Mouse (Mus musculus): Measurements from ENCODE around the gene Aatf.

The Aatf gene

DNA sequence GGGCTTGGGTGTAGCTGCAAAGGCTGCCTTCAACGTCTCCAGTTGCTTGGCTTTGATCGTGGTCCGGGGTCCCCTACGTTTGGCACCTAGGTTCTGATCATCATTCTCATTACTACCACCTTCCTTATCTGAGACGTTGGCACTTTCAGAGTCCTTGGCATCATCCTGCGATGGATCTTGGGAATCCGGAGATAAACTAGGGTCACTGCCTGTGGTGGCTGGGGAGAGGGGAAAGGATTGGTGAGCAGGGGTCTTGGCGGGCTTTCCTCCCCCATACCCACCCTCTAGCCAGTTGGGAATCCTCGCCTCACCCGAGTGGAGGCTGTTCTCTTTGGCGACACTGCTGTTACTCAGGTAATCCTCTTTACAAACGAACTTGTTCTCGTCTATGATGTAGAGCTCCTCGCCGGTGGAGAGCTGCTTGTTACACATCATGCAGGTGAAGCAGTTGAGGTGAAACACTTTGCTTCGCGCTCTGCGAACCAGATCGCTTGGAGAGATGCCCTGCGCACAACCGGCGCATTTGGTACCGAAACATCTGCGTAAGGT lies 8.5 kb upstream of the Aatf start:
- no peak for DNase-seq

DNA sequence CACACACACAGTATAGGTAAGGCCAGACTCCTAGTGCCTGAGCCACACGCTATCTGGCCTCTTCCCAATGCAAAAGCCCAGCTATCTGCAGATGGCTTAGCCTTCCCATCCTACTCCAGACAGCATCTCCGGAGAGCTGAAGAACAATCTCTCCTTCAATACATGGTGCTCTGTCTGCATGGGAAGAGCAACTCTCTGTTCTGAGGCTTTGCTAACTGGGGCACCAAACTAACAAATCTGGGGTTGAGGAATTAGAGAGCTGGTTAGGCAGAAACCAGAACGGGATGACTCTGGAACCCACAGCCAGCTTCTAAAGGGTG lies 7.7 kb upstream of the Aatf start:
- no peak for DNase-seq

- DNase-seq, result no peak
Measured at GRCm38 (mm10) chr11:84520269-84521070, 7.1 kb upstream of the Aatf start.

DNA sequence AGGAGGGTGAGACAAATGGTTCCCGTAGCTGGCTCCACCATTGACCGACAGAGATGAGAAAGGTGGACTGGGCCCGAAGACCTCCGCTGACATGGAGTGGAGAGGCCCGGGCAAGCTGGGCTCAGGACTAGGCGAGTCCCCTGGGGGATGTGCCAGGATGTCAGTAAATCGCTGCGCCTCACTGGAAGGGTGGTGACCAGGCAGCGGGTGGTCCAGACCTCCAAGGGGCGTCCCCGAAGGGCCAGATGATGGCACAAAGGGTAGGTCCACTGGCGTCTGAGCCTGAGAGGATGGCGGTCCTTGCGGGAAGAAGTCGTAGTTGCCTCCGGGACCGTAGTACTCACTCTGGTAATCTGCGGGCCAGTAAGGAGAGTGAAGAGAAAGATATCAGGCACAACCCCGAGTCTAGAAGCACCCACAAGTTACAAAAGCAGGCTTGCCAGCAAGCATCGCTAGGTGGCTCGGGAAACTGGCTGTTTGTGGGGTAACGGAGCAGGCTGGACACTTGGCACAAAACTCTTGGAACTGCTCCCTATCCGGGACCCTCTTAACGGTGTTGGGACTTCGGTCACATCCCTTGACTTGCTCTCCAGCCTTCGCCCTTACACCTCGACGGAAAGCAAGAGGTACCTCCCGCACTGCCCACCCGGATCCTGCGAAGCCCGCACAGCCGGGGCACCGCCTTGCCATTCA lies 6.4 kb upstream of the Aatf start:
- no peak for DNase-seq

DNA sequence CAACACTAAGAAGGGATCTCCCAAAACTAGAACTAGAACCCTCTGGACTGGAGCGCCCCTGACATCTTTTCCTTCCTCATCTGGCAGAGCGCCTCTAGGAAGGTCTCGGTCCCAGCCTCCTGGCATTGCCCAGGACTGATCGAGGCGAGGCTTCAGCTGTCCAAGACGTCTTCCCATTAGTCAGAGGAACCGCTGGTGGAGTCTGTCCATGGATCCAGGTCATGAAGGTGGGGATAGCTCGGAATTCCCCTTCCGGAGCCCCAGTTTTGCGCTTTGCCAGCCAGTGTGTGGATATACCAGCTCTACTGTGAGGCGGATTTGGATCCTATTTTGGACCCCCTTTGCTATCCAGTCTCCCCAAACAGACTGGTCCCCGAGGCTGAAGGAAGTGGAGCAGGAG lies 5.7 kb upstream of the Aatf start:
- DNase-seq, result no peak

DNA sequence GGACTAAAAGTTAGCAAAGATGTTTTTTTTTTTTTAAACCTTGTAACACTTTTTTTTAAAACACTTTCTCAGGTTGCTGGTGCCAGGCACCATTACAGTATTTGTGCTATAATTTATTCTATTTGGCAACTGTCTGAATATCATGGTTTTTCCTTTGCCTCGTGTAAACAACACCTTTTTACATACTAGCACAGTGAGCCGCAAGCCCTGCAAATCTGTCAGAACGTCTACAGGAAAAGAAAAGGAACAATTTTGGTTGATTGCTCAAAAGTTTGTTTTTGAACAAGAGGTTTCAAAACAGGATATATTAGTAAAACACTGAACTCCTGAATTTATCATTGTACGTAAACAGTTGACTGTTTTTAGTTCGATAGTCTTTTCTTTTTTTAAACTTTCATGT lies 4.9 kb upstream of the Aatf start:
- no peak for DNase-seq

GRCm38 (mm10) chr11:84517431-84517830 lies 4.1 kb upstream of the Aatf start:
- no peak for DNase-seq

- no peak for DNase-seq
Measured at GRCm38 (mm10) chr11:84516501-84517240, 3.3 kb upstream of the Aatf start.

DNA sequence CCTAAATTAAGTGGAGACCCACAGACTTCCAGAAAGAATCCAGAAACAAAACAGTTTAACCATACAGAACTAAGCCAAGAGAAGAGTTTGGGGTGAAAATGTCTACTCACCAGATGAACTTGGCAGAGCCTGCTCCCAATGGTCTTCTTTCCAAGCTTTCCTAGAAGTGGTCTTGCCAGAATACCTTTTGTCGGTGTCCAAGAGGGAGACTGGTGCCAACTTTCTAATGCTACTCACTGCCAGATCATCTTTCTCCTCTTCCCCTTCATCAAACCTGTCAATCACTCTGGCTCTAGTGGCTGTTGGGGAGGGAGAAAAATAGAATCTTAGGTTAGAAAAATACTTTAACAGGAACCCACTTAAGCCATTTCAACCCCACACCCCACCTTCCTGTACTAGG lies 1.3 kb downstream of the Aatf start:
- no peak for DNase-seq

- no peak for DNase-seq
Measured at GRCm38 (mm10) chr11:84504296-84504695, 9.0 kb downstream of the Aatf start.

DNA sequence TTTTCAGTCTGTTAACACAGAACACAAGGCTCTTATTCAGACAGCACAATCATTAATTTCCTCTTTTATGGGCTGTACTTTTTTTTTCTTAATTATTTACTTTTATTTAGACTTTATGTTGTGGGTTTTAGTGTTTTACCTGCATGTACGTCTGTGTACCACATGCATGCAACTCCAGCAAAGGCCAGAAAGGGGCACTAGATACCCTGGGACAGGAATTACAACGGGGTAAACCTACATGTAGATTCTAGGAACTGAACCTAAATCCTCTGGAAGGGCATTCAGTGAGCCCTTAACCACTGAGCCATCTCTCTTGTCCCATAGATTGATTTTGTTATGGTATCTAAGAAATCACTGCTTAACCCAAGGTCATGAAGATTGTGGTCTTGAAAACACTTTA lies 15.4 kb downstream of the Aatf start:
- no peak for DNase-seq

DNA sequence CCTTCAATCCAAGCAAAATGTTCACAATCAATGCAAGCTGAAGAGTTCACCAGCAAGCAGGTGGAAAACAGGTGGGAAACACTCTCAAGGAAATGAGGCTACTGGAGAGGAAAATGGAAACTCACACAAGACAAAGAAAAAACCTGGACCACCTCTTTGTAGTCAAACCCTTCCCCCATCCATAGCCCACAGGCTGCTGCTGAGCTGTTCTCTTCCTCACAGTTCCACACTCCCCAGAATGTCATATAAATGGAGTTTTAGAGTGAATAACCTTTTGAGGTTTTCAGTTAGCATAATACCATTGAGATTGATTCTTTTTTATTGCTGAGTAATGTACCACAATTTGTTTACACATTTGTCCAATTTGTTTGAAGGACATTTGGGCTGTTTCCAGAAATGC lies 16.4 kb downstream of the Aatf start:
- DNase-seq, result no peak

DNA sequence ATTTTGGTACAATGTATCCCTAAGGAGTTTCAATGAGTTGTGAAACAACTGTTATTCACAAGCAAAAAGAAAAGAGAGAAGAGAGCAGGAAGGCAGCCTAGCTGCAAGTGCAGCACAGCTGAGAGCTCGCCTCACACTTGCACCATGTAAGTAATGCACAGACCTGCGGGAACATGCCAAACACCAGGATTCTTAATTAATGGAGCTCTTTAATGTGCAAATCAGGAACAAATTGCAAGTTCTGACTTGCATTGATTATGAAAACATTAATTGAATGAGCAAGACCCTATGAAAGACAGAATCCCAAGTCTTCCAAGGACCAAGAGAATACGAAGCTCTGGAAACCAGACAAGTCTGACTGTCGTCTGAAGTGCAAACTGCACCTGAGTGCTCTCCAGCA lies 17.5 kb downstream of the Aatf start:
- no peak for DNase-seq

- DNase-seq, result no peak
Measured at GRCm38 (mm10) chr11:84481661-84482060, 31.7 kb downstream of the Aatf start.

DNA sequence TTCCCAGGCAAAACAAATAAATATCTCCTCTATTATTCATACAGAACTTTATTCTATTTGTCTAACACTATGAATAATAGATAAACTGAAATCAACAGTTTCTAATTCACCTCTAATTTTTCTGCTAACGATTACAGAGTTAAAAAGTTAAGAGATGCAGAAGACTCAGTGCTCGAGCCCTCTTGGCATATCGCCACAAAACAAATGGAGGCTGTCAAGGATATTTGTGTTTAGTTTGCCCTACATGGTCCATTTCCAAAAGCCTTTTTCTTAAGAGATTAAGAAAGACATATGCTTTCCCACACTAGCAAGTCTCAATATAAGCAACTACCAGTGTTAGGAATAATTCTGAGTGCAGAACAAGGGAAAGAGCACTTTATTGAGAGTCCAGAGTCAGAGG lies 32.9 kb downstream of the Aatf start:
- no peak for DNase-seq

DNA sequence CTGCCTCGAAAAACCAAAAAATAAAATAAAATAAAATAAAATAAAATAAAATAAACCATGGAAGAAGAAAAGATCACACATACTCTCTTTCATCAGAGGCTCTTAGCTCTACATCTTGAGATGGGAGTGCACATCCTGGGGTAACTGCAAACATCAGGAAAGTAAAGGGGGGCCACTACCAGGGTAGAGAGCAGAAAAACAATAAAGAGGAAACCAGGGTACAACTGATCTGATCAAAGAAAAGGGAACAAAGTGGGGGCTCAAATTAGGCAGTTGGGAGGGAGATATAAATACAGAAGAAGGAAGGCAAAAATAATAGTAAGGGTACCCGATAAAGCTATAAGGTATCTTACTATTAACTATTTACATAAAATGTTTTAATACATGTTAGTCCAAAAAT lies 36.7 kb downstream of the Aatf start:
- DNase-seq, result no peak

DNA sequence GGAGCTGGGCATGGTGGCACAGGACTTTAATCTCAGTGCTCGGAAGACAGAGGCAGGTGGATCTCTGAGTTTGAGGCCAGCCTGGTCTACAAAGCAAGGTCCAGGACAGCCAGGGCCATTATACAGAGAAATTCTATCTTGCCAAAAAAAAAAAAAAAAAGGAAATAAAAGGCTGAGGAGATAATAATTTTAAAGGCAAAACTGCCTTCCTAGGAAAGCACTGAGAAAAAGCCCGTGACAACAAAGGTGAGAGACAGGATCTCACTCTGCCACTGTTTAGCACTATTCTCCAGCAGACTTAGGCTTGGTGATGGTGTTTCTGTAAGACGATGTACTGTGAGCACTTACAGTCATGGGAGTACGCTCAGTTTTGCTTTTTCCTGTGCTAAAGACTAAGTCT lies 37.3 kb downstream of the Aatf start:
- no peak for DNase-seq

DNA sequence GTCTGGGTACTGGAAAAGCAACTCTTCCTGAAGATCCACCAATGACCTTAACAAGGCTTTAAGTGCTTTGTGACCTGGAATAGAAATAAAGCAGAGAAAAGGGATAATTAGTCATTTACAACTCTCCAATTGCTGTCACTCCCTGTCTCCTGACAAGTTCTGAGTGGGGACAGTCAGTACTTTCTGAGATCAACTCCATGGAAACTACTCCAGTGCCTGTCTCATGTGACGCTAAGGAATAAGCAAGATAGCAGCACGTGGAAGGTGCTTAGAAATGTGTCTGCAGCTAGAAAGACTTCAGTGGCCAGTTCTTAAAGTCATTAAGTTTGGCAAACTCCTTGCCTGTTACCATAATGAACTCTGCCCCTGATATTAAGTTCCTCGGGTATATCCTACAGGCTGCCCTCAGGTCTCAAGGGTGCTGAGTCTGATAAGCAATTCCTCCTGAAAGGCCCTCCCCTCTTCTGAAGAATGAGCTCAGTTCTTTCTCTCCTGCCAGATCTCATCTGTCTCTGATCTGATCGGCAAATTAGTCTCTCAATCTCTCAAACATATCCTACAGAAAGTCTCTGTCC lies 40.1 kb downstream of the Aatf start:
- no peak for DNase-seq

GRCm38 (mm10) chr11:84464571-84464970 lies 48.8 kb downstream of the Aatf start:
- no peak for DNase-seq

DNA sequence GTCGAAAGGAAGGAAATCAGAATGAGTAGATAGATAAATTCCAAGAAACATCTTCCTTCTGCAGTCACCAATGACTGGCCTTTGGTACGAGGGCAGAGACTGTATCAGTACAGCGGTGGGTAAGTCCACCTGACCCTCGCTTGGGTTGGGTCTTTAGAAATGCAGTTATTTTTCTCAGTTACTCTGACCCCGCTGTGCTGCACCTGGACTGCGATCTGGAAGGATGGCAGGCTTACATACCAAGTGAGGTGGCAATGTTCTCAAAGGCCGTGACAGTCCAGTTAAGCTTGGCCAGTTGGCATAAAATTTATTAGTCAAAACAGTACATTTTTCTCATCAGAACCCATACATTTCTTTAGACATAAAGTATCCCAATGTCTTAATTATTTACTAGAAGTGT lies 59.4 kb downstream of the Aatf start:
- no peak for DNase-seq

DNA sequence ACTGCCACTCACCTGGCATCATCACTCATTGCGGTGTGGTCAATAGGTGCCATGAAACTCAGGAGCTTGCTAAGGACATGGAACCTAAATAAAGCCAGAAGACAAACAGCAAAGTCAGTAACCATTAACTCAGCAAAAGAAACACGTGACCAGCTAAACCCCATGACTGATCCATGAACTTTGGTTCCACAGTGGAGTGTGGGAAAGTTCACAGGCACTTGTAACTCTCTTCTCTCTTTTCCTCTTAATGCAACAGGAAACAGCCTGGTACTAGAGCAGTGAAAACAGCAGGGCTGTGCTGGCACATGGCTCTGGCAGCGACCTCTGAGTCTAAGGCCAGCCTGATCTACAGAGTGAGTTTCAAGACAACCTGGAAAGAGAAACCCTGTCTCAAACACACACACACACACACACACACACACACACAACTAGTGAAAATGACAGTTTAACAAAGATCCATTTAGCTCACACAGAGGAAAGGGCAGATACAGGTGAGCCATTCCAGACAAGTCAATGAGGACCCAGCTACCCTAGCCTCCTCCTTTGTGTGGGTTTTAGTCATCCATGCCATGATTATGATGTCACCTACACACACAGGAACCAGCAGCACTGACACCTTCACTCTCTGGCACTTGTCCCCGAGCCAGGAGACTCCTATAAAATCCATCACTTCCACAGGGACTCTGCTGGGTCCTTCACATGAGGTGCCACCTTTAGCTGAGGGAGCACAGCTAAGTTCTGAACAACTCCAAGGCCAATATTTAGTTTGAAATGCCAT lies 70.6 kb downstream of the Aatf start:
- DNase-seq, result no peak

DNA sequence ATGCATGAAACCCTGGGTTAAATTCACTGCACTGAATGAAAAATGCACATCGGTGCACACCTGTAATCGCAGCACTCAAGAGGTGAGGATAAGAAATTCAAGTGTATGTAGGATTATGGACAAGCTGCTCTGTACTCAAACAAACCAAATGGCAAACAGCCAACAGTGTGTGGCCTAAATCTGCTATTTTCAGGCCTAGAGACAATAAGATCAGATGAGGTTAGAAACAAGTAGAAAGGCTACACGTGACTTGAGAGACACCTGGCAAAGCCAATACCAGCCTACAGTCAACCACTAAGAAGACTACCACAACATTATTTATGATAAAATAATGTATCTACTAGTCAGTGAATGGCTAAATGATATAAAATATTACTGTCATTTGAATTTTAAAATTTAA lies 72.9 kb downstream of the Aatf start:
- no peak for DNase-seq

DNA sequence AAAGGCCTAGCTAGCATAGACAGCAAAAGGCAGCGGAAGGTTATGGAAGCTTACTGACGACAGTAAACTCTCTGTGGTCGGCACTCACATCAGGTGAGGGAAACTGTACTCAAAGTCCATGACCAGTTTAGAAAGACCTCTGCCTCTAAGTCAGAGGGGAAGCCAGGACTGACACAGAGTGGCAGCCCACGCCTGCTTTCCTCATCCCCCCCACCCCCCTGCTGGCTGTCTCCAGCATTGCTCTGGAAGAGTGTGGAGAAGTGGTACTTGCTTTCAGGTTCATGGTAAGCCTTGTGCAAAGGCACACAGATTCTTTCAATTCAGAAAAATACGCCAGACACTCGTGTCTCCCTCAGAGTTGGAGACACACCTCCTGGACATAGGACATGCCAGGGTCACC lies 78.4 kb downstream of the Aatf start:
- no peak for DNase-seq
